Mouse (Mus musculus): Measurements from ENCODE around the gene Evi5l. TPM values are rescaled to one million over a fixed set of nuclear protein-coding genes. Genes with fewer than 3 reads are reported as not detected.

Gene Evi5l
- polyA plus RNA-seq (2012; rRNA removed): 86.5 and 91.0 TPM in 2 replicates

DNA sequence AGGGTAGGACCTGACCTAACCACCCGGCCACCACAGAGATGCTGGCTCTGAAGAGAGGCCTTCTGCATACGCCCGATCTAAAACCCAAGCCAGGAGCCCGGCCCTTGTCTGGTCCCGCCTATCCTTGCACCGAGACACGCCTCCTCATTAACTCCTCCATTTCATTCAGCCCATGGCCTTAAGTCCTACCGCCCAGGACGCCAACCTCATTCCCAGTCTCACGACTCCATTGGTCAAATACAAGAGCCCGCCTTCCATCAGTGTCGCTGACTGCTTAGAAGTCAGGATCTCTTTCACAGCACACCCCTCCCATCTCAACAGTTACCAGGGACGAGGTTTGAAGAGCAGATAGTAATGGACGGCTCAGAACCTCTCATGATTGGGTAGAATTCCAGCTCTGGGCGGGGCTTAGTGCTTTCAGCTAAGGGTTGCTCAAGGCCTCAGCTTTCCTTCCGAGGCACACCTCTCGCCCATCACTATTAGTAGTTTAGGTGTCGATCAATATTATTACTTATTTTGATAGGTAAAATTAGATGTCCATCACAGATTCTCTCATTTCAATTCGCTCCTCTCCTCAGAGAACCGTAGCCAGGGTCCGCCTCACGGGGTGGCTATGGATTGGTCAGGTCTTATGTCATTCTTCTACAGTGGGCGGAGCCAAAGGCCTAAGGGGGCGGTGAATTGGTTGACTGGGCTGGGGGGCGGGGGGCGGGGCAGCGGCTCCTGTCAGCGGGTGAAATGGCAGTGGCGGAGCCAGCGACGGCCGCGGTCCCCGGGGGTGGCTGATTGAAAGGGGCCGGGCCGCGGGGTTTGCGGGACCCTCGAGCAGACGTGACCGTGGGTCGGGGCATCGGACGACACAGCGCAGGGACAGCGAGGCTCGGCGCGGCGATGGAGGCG is at the start of gene Evi5l:
Evi5l (plus strand) TSS at position 716 of the 900 bp plus-strand sequence.

DNA sequence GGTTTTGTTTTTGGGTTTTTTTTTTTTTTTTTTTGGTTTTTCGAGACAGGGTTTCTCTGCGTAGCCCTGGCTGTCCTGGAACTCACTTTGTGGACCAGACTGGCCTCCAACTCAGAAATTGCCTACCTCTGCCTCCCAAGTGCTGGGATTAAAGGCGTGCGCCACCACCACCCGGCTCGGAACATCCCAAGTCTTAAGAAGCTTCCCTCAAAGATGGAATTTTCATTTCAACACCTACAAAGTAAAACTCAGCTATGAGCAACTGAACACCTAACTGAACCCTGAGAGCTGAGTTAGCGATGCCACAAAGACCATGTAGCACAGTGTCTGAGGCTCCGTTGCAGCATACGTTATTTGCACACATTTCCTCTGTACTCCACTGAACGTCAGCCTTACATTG is 32.6 kb upstream of the Evi5l start, which contains the start of gene Cd209g:
Cd209g (plus strand) TSS at position 301 of the 400 bp plus-strand sequence.

DNA sequence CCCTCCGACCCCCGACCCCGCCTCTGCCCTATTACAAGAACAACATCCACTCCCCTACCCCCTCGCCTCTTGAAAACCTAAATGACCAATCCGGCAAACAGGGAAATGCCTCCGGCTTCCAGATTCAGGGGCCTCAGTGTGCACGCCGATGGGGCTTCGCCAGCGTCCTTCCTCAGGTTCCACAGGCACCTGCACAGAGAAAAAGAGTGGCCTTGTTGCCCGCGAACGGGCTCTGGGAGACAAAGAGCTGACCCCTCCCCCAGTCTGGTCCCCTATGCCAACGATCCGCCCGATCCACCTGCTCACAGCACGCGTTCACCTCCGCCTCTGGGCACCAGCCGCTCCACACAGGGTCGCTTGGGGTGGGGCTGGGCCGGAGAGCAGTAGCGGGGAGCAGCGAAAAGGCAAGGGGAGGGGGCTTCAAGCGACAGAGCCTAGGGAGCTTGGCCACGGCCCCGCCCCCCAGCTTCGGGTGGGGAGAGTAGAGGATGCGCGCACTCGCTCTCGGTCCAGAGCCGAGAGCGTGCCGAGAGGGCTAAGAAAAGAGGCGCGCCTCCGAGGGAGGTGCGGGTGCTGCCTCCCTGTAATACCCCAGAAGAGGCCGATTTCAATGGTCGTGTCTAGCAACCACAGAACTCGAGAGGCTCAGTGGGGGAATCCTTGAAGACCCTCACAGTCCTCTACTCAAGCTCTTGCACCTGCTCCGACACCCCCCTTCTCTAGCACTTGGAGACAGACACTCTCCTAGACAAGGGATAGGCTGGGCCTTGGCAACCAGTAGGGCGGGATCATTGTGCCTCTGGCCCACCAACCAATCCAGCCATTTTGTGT is 50.6 kb downstream of the Evi5l start, which contains the start of gene Prr36:
Prr36 (minus strand) TSS at position 669 of the 831 bp plus-strand sequence.

DNA sequence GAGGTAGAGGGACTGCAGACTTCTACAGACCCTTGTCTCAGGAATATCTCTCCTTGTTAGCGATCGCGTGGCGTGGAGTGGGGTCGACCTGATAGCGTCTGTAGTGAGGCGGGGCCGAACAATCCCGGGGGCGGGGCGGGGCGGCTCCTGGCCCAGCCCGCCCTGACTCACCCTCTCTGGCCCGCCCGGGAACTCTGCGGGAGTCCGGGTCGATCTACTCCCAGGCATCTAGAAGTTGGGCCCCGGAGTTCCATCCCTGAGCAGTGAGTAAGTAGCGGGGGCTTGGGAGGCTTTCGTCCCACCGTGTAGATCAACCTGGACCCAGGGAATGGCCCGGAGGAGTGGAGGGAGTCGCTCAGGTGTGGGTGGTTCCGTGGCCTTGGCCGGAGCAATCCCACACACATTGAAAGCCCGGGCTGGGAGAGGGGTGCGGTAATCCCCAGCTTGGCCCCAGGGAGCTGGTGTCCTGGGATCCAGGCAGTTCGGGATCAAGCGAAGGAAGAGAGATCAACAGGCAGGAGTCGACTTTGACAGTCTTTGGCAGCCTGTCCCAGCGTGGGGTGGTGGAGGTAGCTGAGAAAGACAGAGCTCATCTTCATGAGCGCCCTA is 60.5 kb downstream of the Evi5l start, which contains the start of gene Lrrc8e:
Lrrc8e (plus strand) TSS at position 89 of the 609 bp plus-strand sequence.

DNA sequence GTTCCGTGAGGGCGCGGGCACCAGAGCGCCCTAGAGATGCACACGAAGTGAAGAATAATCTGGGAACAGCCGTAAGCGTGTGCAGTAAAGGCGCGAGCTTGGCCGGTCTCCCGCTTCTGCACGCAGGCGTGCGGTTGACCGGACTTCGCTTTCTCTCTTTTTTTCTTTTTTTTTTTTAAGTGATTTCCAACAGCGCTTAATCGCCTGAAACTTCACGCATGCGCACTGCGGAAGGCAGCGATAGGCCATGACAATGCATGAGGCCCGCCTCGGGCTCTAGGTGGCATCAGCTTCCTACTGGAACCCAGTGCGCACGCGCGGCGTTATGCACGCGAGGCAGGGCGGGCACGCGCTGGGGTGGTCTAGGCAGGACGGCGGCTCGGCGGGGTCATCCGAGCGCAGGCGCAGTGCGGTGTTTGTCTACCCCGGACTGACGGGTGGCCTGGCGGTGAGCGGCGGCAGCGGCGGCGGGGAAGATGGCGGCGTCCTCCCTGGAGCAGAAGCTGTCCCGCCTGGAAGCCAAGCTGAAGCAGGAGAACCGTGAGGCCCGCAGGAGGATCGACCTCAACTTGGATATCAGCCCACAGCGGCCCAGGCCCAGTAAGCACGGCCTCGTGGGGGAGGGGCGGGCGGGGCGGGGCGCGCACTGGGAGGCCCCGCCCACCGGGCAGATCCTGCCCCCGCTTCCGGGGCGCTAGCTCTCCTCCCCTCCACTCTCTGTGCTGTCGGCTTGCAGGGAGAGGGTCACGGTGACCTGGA is 72.2 kb downstream of the Evi5l start, which contains the start of the genes Map2k7 and Gm49320:
Map2k7 (plus strand) TSS at position 307 of the 759 bp plus-strand sequence.
Gm49320 (plus strand) TSS at position 432 of the 759 bp plus-strand sequence.

DNA sequence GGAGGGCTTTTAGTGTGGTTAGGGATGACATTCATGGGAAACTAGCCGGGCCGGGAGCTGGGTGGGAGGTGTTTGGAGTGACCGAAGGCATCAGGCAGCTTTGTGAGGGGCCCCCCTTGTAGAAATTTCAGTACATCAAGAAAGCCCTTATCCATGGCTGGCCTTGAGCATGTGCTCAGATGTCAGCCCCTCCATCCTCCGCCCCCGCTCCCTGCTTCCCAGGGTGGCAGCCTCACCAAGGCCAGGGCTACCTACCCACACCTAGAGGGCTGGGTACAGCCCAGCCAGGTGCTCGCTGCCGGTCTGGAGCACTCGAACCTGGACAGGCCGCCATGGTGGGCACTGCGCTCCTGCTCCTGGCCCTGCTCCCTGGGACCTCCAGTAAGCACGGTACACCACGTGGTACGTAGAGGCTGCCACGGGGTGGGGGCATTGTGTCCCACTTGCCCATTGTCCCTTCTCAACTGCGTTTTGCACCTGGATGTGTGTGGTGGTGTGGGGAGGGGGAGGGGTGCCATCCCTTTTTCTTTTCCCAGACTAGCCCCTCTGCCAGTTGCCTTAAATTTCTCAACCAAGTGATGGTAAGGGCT is 81.7 kb downstream of the Evi5l start, which contains the start of gene Tgfbr3l:
Tgfbr3l (plus strand) TSS at position 264 of the 590 bp plus-strand sequence.

DNA sequence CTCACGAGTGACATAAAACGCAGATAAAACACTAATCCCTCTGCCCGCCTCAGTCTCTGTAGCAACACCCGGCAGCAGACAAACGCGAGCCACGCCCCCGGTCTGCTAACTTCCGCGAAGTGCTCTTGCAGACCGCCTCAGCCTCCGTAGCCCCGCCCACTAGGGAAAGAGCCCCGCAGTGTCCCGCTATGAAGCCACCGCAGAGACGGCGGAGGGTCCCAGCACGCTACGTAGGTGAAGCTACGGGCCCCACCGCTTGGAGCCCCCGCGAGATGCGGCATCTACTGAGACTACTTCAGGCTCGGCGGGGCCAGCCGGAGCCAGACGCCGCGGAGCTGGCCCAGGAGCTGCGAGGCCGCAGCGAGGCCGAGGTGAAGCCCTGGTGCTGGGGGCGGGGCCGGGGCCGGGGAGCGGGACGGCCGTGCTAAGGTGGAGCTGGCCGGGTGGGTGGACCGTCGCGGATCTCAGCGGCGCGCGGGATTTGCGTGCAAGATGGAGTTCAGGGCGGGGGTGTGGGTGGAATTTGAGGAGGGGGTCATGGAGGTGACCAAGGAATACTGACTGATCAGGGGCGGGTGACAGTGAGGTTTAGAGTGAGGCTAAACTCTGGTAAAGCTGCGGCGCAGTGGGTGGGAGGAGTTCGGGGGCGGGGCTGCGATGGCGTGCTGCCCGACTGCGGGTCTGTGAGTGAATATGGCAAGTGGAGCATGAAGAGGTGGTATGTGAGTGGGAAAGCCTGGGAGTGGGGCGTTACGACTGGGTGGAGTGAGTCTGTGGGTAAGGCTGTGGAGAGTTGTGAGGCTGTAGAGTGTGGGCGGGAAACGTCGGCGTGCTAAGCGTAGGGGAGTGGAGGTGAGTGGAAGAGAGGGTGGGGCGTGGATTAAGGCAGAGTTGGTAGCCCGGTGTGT is 86.8 kb downstream of the Evi5l start, which contains the start of gene Snapc2:
Snapc2 (plus strand) TSS at position 147 of the 908 bp plus-strand sequence.

DNA sequence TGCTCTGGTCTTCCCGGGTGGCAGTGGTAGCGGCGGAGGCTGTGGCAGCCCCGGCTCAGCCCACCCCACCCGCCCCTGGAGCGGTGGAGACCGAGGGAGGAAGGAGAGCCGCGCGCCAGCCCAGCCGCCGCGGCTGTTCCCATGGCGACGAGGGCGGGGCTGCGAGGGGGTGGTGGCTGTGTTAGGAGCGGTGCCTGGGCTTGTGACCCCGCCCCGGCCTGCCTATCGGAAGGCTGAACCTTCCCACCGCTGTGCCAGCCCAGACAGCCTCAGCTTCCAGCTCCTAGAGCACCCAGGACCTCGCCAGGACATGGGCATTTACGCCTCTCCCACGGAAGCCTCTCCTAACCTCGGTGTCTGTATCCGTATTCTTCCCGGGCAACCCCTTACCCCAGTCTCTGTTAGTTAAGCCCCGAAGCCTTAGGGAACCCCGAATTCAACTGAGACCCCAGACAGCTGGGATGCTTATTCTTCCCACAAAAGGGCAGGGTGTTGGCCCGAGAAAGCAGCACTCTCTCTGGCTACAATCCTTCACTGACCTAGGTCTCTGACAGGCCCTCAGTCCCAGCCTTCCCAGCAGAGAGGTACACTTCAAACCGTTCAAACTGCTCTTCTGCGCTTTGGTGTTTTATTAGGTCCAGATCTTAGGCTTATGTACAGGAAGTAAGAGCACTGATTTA is 92.9 kb downstream of the Evi5l start, which contains the start of gene Ctxn1:
Ctxn1 (minus strand) TSS at position 150 of the 680 bp plus-strand sequence.

Other genes with a start within 250 kb of the Evi5l start
- gene Cd209b, start 239.7 kb upstream of the Evi5l start, polyA plus RNA-seq (2012; rRNA removed): not detected in 2 replicates
- 0.04 TPM in 2 replicates for gene Cd209c, start 211.8 kb upstream of the Evi5l start, polyA plus RNA-seq (2012; rRNA removed)
- gene Cd209f, start 60.7 kb upstream of the Evi5l start, polyA plus RNA-seq (2012; rRNA removed): 0.09 TPM in 1 of 2 replicates, not detected in the other
- not detected in 2 replicates for gene Cd209g, start 32.5 kb upstream of the Evi5l start, polyA plus RNA-seq (2012; rRNA removed)
- 47.9 and 51.3 TPM in 2 replicates for gene Prr36, start 50.9 kb downstream of the Evi5l start, polyA plus RNA-seq (2012; rRNA removed)
- 0.02 and 0.09 TPM in 2 replicates for gene Lrrc8e, start 60.3 kb downstream of the Evi5l start, polyA plus RNA-seq (2012; rRNA removed)
- gene Map2k7, start 72.2 kb downstream of the Evi5l start, polyA plus RNA-seq (2012; rRNA removed): 70.2 TPM in 2 replicates
- gene Gm49320, start 72.3 kb downstream of the Evi5l start, polyA plus RNA-seq (2012; rRNA removed): 7.2 and 7.3 TPM in 2 replicates
- 48.0 and 49.4 TPM in 2 replicates for gene Tgfbr3l, start 81.6 kb downstream of the Evi5l start, polyA plus RNA-seq (2012; rRNA removed)
- 62.6 and 65.5 TPM in 2 replicates for gene Snapc2, start 86.5 kb downstream of the Evi5l start, polyA plus RNA-seq (2012; rRNA removed)
- gene Ctxn1, start 92.7 kb downstream of the Evi5l start, polyA plus RNA-seq (2012; rRNA removed): 350 and 390 TPM in 2 replicates
- gene Timm44, start 109.3 kb downstream of the Evi5l start, polyA plus RNA-seq (2012; rRNA removed): 78.4 and 88.7 TPM in 2 replicates
- 16.1 and 17.8 TPM in 2 replicates for gene Ccl25, start 158.6 kb downstream of the Evi5l start, polyA plus RNA-seq (2012; rRNA removed)
- gene Elavl1, start 158.8 kb downstream of the Evi5l start, polyA plus RNA-seq (2012; rRNA removed): 52.0 and 54.8 TPM in 2 replicates